Mouse (Mus musculus): ENCODE measurements at regions not wholly inside any gene's neighbourhood (a gene's known extent, or its start where the extent isn't known, plus 50 kb on each side); places are given as distances from the start of the nearest gene placed in this dataset.

DNA sequence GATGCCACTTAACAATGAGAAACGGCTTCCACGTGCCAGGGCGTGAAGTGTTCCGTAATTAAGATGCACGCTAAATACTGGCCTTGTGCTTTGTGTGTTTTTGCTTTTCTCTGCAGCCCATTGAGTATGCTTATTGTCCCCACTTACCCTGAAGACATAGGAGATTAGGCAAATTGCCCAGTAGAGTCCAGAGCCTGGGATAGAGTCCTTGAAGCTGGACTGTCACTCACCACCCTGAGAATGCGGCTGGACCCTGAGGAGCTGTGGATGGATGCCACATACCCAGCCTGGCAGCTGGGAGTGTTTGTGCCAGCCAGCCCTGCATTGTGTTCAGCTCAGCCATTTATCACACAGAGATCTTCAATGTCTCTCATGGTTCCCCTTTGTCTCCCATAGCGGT is 195.2 kb downstream of the Abcc12 start:
- TF ChIP-seq GATA1 (IDR thresholded peaks at IDR 0.05; ENCODE audit: borderline replicate concordance, low read length), result no peak
- TF ChIP-seq FLI1 (IDR thresholded peaks at IDR 0.05; ENCODE audit: low read length), result no peak
